Mouse (Mus musculus): Measurements from ENCODE around the gene Bbs9.

The Bbs9 gene

GRCm38 (mm10) chr9:22532810-22533447 lies 57.4 kb downstream of the Bbs9 start:
- DNase-seq (ENCODE audit: low read depth) = peak; percentile 6

GRCm38 (mm10) chr9:22537767-22538373 lies 62.4 kb downstream of the Bbs9 start:
- DNase-seq (ENCODE audit: low read depth) = no peak

- DNase-seq (ENCODE audit: low read depth) = no peak
Observed at GRCm38 (mm10) chr9:22539546-22539945, 64.0 kb downstream of the Bbs9 start.

DNA sequence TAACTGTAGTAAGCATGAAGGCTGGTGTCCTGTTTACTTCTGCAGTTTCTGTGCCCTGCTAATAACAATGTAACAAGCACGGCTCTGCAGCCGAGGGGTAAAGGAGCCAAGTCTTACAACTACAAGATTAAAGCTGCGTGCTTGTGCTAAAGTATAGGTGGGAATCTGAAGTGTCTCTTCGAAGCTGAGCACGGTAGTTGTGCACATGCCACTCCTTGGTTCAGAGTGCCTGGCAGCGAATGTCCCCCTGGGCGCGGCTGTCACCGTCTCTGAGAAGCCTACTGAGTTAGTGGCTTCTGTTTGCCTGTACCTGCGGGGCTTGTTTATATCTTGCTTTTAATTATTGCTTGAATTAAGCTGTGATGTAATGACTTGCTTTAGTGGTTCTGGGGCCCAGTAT lies 65.6 kb downstream of the Bbs9 start:
- DNase-seq (ENCODE audit: low read depth) = no peak

DNA sequence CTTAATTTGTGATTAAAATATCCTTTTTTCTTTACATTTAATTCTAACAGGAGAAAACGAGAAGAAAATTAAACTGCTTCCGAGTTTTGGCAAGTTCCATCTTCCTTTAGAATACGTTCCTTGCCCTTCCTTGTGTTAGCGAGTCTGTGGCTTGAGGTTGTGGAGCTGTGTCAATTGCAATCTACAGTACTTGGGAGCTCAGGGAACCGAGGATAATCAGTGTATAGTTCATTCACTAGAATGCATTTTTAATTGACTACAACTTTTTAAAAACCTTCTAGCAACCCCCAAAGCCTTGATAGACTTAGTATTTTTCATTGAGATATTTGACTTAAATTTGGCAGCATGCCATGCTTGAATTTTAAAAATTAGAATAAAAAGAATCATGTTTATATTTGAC lies 68.0 kb downstream of the Bbs9 start:
- DNase-seq (ENCODE audit: low read depth) = no peak

DNA sequence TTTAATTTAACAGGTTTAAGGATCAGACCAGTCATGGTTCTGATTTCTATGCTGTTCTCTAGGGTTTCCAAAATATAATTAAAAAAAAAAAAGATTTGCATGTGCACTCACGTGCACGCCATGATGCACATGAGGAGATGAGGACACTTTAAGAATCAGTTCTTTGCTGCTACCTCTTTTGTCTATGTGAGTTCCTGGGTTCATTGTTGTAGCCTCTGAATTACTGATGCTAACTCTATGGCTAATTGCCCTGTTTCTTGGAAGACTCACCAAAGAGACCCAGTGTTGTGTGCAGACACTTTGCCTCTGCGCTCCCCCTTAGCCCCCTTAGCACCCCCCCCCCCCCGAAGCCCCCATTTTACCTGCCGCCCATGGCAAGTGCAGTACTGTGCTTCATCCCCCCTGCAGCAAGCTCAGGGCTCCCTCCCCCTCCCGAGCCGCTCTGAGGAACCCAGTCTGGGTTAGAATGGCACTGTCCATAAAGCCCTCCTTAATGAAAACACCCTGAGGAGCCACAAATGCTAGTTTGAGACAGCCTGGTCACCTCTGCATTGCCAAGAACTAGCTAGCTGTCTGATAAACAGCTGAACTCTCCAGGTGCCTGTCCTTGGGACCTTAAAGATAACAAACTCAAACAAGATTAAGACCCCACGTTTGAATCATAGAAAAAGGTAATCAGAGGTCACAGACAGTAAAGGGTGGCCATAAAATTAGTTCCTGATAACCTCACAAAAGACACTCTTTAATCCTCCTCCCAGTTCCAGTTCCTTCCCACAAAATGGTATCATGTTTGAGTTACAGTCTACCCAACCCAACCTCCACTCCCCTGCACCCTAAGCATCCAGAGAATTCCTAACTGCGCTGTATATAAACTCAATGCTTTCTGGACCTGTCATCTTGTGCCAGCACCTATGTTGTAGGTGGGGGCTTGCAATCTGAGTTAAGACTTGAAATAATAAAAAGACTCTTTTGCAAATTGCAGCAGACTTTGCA lies 69.1 kb downstream of the Bbs9 start:
- no peak for DNase-seq (ENCODE audit: low read depth)

DNA sequence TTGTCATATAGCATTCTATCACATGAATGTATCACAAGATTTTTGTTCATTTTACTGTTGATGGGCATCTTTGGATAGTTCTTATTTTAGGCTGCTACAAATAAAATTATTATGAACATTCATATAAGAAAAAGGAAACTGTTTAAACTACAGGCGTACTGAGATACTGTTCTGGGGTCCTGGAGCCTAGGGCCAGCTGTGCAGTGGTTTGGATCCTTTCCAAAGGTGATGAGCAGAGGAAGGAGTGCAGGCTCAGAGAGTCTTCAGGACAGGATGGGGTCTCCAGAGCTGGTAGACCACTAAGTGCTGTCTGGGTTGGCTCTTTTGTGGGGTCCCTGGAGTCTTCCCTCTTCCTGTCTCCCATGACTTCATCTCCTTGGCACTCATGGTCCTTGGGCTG lies 75.8 kb downstream of the Bbs9 start:
- DNase-seq (ENCODE audit: low read depth) = no peak

DNA sequence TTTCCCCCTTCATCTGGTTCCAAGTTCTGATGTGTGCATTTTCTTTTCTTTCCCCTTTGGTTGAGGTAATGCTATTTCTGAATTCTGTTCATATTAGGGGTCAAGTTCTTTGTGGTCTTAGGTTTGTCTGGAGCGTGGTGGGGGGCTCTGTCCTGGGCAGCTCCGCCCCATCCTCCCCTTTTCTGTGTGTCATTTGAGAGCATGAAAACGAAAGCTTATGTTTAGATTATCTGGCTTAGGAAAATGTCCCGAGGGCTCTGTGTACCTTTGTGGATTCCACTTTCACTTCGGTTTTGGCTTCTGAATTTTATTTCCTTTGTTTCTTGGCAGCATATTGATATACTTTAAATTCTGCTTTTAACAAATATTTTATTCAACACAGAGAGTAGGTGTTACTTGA lies 80.6 kb downstream of the Bbs9 start:
- no peak for DNase-seq (ENCODE audit: low read depth)

DNA sequence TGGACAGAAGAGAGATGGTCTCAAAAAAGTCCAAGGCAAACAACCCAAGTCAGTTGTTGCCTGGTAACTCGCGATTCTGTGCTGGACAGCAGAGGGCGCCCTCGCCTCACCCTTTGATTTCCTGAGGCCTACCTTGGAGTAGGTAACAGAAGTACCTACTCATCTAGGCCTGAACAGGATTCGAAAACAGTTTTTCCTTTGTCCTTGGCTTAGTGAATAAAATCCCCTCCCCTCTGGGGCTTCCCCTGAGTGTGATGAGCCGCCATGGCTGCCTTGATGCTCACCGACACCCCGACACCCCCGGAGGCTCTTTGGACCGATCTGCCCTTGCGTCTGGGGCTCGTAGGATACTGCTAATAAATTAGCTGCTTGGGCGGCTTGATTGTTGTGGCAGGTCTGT lies 82.0 kb downstream of the Bbs9 start:
- peak; percentile 22 for DNase-seq (ENCODE audit: low read depth)

GRCm38 (mm10) chr9:22563612-22564347 lies 88.3 kb downstream of the Bbs9 start:
- DNase-seq (ENCODE audit: low read depth) = no peak

DNA sequence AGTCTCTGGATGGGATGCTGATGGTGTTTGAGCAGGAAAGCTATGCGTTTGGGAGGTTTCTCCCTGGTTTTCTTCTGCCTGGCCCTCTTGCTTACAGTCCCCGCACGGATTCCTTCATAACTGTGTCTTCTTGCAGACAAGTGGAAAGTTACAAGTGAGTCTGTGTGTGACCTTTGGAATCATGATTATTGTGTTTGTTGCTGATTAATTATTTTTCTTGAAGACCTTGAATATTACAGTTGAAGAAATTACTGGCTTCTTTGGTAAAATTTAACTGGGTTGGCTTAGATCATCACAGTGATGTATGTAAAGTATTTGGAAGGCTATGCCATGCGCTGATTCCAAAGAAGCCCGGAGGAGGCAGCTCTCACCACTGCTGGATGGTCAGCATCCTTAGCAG lies 92.2 kb downstream of the Bbs9 start:
- no peak for DNase-seq (ENCODE audit: low read depth)

GRCm38 (mm10) chr9:22576426-22577139 lies 101.1 kb downstream of the Bbs9 start:
- no peak for DNase-seq (ENCODE audit: low read depth)

GRCm38 (mm10) chr9:22578266-22578665 lies 102.8 kb downstream of the Bbs9 start:
- DNase-seq (ENCODE audit: low read depth) = no peak

GRCm38 (mm10) chr9:22584221-22584620 lies 108.7 kb downstream of the Bbs9 start:
- DNase-seq (ENCODE audit: low read depth) = no peak

- no peak for DNase-seq (ENCODE audit: low read depth)
Observed at GRCm38 (mm10) chr9:22593032-22593431, 117.5 kb downstream of the Bbs9 start.

GRCm38 (mm10) chr9:22596650-22597049 lies 121.1 kb downstream of the Bbs9 start:
- no peak for DNase-seq (ENCODE audit: low read depth)

DNA sequence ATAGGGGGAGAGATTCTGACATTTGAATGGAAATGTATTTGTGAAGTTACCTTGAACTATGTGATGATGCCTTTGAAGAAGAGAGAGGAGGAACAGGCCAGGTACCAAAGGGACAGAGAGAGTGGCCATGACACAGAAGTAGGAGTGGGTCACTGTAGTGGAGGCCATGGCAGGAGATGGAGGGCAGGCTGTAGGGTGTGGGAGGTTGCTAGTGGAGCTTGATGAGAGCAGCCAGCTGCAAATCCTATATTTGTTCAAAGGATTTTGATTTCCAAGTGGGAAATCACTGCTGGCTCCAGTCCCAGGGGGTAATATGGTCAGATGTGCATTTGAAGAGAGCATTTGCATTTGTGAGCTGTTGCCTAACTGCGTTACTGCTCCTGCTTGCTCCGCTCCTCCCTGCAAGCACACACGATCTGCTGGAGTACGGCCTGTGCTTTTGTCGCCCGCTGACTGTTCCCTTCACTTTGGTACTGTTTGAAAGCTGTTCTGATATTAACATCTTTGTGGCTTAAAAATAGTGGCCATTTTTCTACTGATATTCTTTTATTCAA lies 137.8 kb downstream of the Bbs9 start:
- DNase-seq (ENCODE audit: low read depth) = no peak

DNA sequence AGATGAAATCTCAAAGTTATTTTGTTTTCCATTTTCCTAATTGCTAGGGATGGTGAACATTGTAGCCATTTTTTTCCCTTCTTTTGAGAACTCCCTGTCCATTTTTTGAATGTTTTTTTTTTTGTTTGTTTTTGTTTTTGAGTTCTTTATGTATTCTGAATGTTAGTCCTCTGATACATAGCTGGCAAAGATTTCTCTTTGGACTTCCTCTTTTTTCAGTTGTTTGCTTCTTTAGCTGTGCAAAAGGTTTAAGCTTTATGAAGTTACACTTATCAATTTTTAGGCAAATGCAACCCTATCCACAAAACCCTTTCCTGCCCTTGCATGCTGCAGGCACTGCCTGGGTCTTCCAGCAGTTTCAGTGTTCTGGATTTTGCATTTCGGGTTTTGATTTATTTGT lies 143.7 kb downstream of the Bbs9 start:
- DNase-seq (ENCODE audit: low read depth) = no peak

DNA sequence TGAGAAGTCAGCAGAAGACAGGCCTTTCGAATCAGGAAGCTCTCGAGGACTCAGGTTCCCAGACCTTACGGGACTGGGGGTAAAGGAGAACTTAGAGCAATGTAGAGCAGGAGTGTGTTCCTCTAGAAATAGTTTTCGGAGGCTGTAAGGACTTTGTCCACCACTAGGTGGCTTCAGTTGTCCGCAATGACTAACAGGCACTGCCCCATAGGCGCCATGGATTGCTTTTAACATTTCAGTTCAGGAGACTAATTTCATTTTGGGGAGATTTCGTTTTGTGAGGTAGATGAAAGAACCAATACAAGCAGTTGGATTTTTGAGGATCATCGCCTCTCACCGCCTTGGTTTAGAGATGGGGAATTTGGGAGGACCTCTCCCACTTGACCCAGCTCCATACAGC lies 149.5 kb downstream of the Bbs9 start:
- peak; percentile 27 for DNase-seq (ENCODE audit: low read depth)

GRCm38 (mm10) chr9:22626014-22626413 lies 150.5 kb downstream of the Bbs9 start:
- no peak for DNase-seq (ENCODE audit: low read depth)

GRCm38 (mm10) chr9:22627912-22628311 lies 152.4 kb downstream of the Bbs9 start:
- DNase-seq (ENCODE audit: low read depth) = no peak

Measured in c-Kit-positive CD71-positive TER-119-negative erythroid progenitor cells, embryonic 14.5 days (primary cell).